Mouse (Mus musculus) MN1 (cell line): ENCODE data around the gene Nup210l.

Source experiments
- DNase-seq: peaks from one replicate; pipeline ENCODE4 v3.0.0-alpha.2; 2016; ENCODE audit warnings: low spot score

The Nup210l gene

GRCm38 (mm10) chr3:90103938-90104337, at the start of gene Nup210l:
Gene Nup210l, plus strand, starts transcription at chr3:90104132.
- DNase-seq: no peak

- DNase-seq: no peak
These were observed 42.4 kb upstream of the Nup210l start for GRCm38 (mm10) chr3:90061549-90061948.

GRCm38 (mm10) chr3:90062539-90062938, 41.4 kb upstream of the Nup210l start:
- no peak for DNase-seq

GRCm38 (mm10) chr3:90064383-90064782, 39.5 kb upstream of the Nup210l start:
- DNase-seq: no peak

- peak; percentile 70 for DNase-seq
These were observed 38.4 kb upstream of the Nup210l start for GRCm38 (mm10) chr3:90065553-90065952.

- no peak for DNase-seq
These were observed 36.1 kb upstream of the Nup210l start for GRCm38 (mm10) chr3:90067851-90068250.

- DNase-seq: no peak
These were observed 34.2 kb upstream of the Nup210l start for GRCm38 (mm10) chr3:90069688-90070087.

GRCm38 (mm10) chr3:90072294-90072693, 31.6 kb upstream of the Nup210l start, which contains the start of gene Tpm3:
Gene Tpm3, plus strand, starts transcription at chr3:90072649.
- DNase-seq: no peak

- peak; percentile 89 for DNase-seq
These were observed 26.8 kb upstream of the Nup210l start for GRCm38 (mm10) chr3:90076921-90077716.

- DNase-seq: no peak
These were observed 25.7 kb upstream of the Nup210l start for GRCm38 (mm10) chr3:90078224-90078623.

GRCm38 (mm10) chr3:90079133-90079762, 24.7 kb upstream of the Nup210l start:
- DNase-seq: peak; percentile 97

- DNase-seq: peak; percentile 71
These were observed 24.0 kb upstream of the Nup210l start for GRCm38 (mm10) chr3:90079763-90080497.

GRCm38 (mm10) chr3:90080498-90080863, 23.5 kb upstream of the Nup210l start:
- no peak for DNase-seq

- DNase-seq: no peak
These were observed 22.3 kb upstream of the Nup210l start for GRCm38 (mm10) chr3:90081365-90082240.

- DNase-seq: no peak
These were observed 20.9 kb upstream of the Nup210l start for GRCm38 (mm10) chr3:90083034-90083433.

GRCm38 (mm10) chr3:90083698-90084324, 20.1 kb upstream of the Nup210l start:
- peak; percentile 34 for DNase-seq

- no peak for DNase-seq
These were observed 19.1 kb upstream of the Nup210l start for GRCm38 (mm10) chr3:90084790-90085189.

GRCm38 (mm10) chr3:90085281-90085680, 18.7 kb upstream of the Nup210l start:
- DNase-seq: no peak

- no peak for DNase-seq
These were observed 17.9 kb upstream of the Nup210l start for GRCm38 (mm10) chr3:90086068-90086467.

- no peak for DNase-seq
These were observed 15.3 kb upstream of the Nup210l start for GRCm38 (mm10) chr3:90088617-90089016.

GRCm38 (mm10) chr3:90090892-90091291, 13.0 kb upstream of the Nup210l start:
- DNase-seq: no peak
